ENCODE assay signal across 22 mouse cellular contexts in genomic region chr4:119183525-119183924, GRCm38 (mm10). TPM values are rescaled to one million over a fixed set of nuclear protein-coding genes. Genes with fewer than 3 reads are reported as not detected.
"Had no signal": no experiment of that assay in that cellular context is flagged by ENCODE, and none has a peak within 500 bp of the region (broad histone marks: within the 10 kb centered on the region; RNA-seq: fewer than 3 reads in every experiment).

No protein-coding gene starts in this region.

- H3K4me2 ChIP-seq: limb, embryonic 12.5 days; limb, embryonic 15.5 days; midbrain, embryonic 11.5 days; stomach, embryonic 15.5 days had no signal

- H3K9ac ChIP-seq: limb, embryonic 12.5 days; limb, embryonic 15.5 days; stomach, embryonic 15.5 days had no signal

- H3K27ac ChIP-seq: limb, embryonic 12.5 days; limb, embryonic 15.5 days; stomach, embryonic 15.5 days had no signal

- H3K4me1 ChIP-seq: limb, embryonic 12.5 days; limb, embryonic 15.5 days; stomach, embryonic 15.5 days had no signal

- DNase-seq: kidney, adult 18-20 months; kidney, adult 9 months; kidney, postnatal 14 days; kidney, postnatal 4 days; left cerebral cortex, postnatal 4 days; lung, adult 2 months; lung, postnatal 14 days; lung, postnatal 4 days; midbrain, embryonic 14.5 days; right cerebral cortex, postnatal 25 days; spleen, adult 18-20 months; thymus, postnatal 36 days had no signal

- H3K36me3 ChIP-seq: limb, embryonic 12.5 days; limb, embryonic 15.5 days; stomach, embryonic 15.5 days had no signal

- ATAC-seq: intestine, embryonic 16.5 days had no signal

- H3K4me3 ChIP-seq: limb, embryonic 12.5 days; limb, embryonic 15.5 days; stomach, embryonic 15.5 days had no signal

- H3K27me3 ChIP-seq: limb, embryonic 15.5 days; stomach, embryonic 15.5 days had no signal

- H3K9me3 ChIP-seq: limb, embryonic 12.5 days; limb, embryonic 15.5 days; stomach, embryonic 15.5 days had no signal

RNA-seq across cellular contexts. Expression of gene Tmem269, which starts 34.5 kb away (rescaled TPM):
- total RNA-seq: megakaryocyte progenitor cell, adult 5-6 weeks; megakaryocyte-erythroid progenitor cell, adult 5-6 weeks had no signal
- polyA plus RNA-seq: intestine, embryonic 16.5 days; kidney, embryonic 16.5 days; limb, embryonic 12.5 days; limb, embryonic 15.5 days; lung, embryonic 16.5 days; neural tube, embryonic 11.5 days; stomach, embryonic 15.5 days had no signal
